Mouse (Mus musculus): ENCODE results near the gene Cpxm2. TPM values are rescaled to one million over a fixed set of nuclear protein-coding genes. Genes with fewer than 3 reads are reported as not detected.

Cpxm2 gene
- polyA plus RNA-seq, 1 experiment from 2014 or later, result 0.24 TPM

- Histone ChIP-seq H3K4me1 (no peaks in the 10 kb centered on the region), H3K36me3 (no peaks in the 10 kb centered on the region), H3K27me3 (ENCODE audit: insufficient read depth, poor library complexity, severe bottlenecking) (no peaks in the 10 kb centered on the region), H3K4me3 (no peak overlapping the region), H3K27ac (no peak overlapping the region), H3K9me3 (no peaks in the 10 kb centered on the region)
- DNase-seq (ENCODE audit: low spot score), result no peak
- WGBS, result 80% methylated on average over 14 of the region's 14 CpGs
These were observed 148.4 kb downstream of the Cpxm2 start for GRCm38 (mm10) chr7:132005996-132006696.

- 60% methylated on average over 3 of the region's 3 CpGs for WGBS
- H3K9me3 ChIP-seq, result 0 out of 2 replicates have a peak, but pooled peaks cover 3% of the 10 kb centered on the region
- no peaks in the 10 kb centered on the region for H3K27me3 ChIP-seq (ENCODE audit: insufficient read depth, poor library complexity, severe bottlenecking)
- H3K4me1 ChIP-seq, result no peaks in the 10 kb centered on the region
- no peak for DNase-seq (ENCODE audit: low spot score)
- H3K4me3 ChIP-seq, result no peak overlapping the region
- no peaks in the 10 kb centered on the region for H3K36me3 ChIP-seq
- no peak overlapping the region for H3K27ac ChIP-seq
These were observed 161.7 kb downstream of the Cpxm2 start for GRCm38 (mm10) chr7:131992873-131993272.

- Histone ChIP-seq H3K27me3 (ENCODE audit: insufficient read depth, poor library complexity, severe bottlenecking) (no peaks in the 10 kb centered on the region), H3K36me3 (no peaks in the 10 kb centered on the region), H3K4me1 (no peaks in the 10 kb centered on the region), H3K9me3 (0 out of 2 replicates have a peak, but pooled peaks cover 3% of the 10 kb centered on the region), H3K4me3 (no peak overlapping the region), H3K27ac (no peak overlapping the region)
- DNase-seq (ENCODE audit: low spot score), result no peak
- WGBS, result 47% methylated on average over 1 of the region's 1 CpGs
These were observed 162.3 kb downstream of the Cpxm2 start for GRCm38 (mm10) chr7:131992226-131992625.

GRCm38 (mm10) chr7:131989056-131989455 lies 165.5 kb downstream of the Cpxm2 start:
- Histone ChIP-seq H3K27ac (no peak overlapping the region), H3K4me3 (no peak overlapping the region), H3K4me1 (no peaks in the 10 kb centered on the region), H3K27me3 (ENCODE audit: insufficient read depth, poor library complexity, severe bottlenecking) (no peaks in the 10 kb centered on the region), H3K9me3 (no peaks in the 10 kb centered on the region), H3K36me3 (no peaks in the 10 kb centered on the region)
- 16% methylated on average over 6 of the region's 6 CpGs for WGBS
- no peak for DNase-seq (ENCODE audit: low spot score)

Other genes starting within 250 kb of the Cpxm2 start
- not detected in 2 replicates for gene Gpr26, start 188.3 kb downstream of the Cpxm2 start, polyA plus RNA-seq (2016; fragmentation: Nextera tagmentation; extraction: Ambion mirVana)
- gene Chst15, start 162.5 kb upstream of the Cpxm2 start, polyA plus RNA-seq (2016; fragmentation: Nextera tagmentation; extraction: Ambion mirVana), result 3.3 and 7.6 TPM in 2 replicates